Mouse (Mus musculus): ENCODE measurements at regions not wholly inside any gene's neighbourhood (a gene's known extent, or its start where the extent isn't known, plus 50 kb on each side); places are given as distances from the start of the nearest gene placed in this dataset.
"Not testable (repeated sequence)": the region's sequence is repeated elsewhere in the genome, so short reads cannot be mapped to it uniquely, and the experiment has no call there.

DNA sequence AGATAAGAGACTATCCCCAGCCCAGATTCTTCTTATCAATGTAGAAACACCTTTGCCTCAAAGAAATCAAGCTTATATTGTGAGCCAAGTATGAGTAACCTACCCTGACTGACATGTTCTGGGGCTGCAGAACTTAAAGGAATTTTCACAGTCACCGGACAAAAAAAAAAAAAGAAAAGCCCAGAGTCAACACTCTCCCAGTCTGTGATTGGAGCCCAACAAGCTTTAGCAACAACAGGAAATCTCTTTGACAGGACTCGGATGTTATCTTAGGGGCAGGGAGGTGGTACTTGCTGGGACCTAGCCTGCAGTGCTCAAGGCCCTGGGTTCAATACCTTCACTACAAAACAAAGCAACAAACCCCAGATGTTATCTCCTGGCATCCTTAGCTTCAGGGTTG, 114.2 kb downstream of the Nectin1 start:
- no peak for ATAC-seq (ENCODE audit: low FRiP score, low read depth)
- Histone ChIP-seq H3K27me3 (0 out of 2 replicates have a peak, but pooled peaks cover 3% of the 10 kb centered on the region), H3K36me3 (no peaks in the 10 kb centered on the region), H3K27ac (replicated peaks) (no peak overlapping the region), H3K4me3 (no peak overlapping the region), H3K9me3 (no peaks in the 10 kb centered on the region), H3K9ac (no peak overlapping the region), H3K4me2 (no peak overlapping the region), H3K4me1 (replicated peaks) (no peaks in the 10 kb centered on the region)
- 69% methylated on average over 2 of the region's 2 CpGs for WGBS

DNA sequence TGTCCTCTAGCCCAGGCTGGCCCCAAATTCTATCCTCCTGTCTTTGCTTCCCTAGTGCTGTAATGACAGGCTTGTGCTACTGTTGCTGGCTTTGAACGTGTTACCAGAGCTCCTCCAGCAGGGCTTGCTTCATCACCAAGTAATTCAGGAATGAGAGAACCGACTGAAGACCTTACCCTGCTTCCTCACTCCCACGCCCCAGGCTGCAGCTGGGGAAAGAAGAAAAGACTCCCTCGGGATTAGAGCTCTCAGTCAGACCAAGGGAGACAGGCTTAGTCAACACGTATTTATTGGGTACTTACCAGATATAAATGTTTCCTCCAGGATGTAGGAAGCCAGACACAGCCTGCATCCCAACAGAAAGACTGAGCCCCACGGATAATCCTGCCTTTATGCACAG, 115.0 kb downstream of the Nectin1 start:
- H3K4me3 ChIP-seq = no peak overlapping the region
- no peak overlapping the region for H3K27ac ChIP-seq (replicated peaks)
- WGBS = 48% methylated on average over 6 of the region's 6 CpGs
- H3K9ac ChIP-seq = no peak overlapping the region
- ATAC-seq (ENCODE audit: low FRiP score, low read depth) = no peak
- H3K4me1 ChIP-seq (replicated peaks) = peaks cover 4% of the 10 kb centered on the region
- H3K36me3 ChIP-seq = no peaks in the 10 kb centered on the region
- H3K9me3 ChIP-seq = no peaks in the 10 kb centered on the region
- H3K4me2 ChIP-seq = no peak overlapping the region
- H3K27me3 ChIP-seq = 0 out of 2 replicates have a peak, but pooled peaks cover 3% of the 10 kb centered on the region

DNA sequence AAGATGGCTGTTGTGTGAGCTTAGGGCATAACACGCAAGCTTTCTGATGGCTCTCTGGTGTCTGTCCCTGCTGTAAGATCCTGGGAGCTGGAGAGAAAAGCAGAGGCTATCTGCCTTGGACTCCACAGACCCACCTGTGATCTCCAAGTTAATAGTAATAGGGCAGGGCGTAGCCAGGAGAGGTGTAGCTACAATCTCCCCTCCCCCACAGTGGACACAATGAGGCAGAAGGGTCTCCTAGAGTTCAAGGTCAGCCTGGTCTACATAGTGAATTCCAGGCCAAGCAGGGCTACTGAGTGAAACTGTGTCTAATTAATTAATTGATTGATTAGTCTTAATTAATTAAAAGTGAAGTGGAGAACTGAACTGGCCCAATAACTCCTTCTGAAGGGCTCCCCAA, 116.5 kb downstream of the Nectin1 start:
- Histone ChIP-seq H3K27me3 (0 out of 2 replicates have a peak, but pooled peaks cover 3% of the 10 kb centered on the region), H3K4me1 (replicated peaks) (peaks cover 10% of the 10 kb centered on the region), H3K9ac (no peak overlapping the region), H3K27ac (replicated peaks) (no peak overlapping the region), H3K4me3 (no peak overlapping the region), H3K9me3 (no peaks in the 10 kb centered on the region), H3K4me2 (no peak overlapping the region), H3K36me3 (no peaks in the 10 kb centered on the region)
- 96% methylated on average over 2 of the region's 2 CpGs for WGBS
- no peak for ATAC-seq (ENCODE audit: low FRiP score, low read depth)

DNA sequence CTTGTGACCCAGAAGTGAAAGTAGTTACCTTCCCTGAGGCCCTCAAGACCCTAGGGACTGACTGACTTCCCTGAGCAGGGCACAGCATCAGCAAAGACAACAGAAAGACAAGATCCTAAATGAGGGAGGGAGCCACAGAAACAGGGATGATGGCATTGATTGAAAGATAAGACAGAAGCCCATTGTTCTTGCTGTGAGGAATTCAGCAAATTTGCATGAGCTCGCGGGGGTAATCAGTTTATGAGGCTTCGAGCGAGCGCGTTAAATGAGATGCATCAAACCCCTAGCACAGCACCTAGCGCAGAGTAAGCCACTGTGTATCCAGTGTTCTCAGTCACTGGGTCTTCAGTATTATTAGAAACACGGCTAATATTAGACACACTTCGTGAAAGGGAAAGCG, 117.6 kb downstream of the Nectin1 start:
- WGBS = 29% methylated on average over 10 of the region's 10 CpGs
- Histone ChIP-seq H3K9ac (no peak overlapping the region), H3K4me3 (no peak overlapping the region), H3K27me3 (0 out of 2 replicates have a peak, but pooled peaks cover 3% of the 10 kb centered on the region), H3K9me3 (no peaks in the 10 kb centered on the region), H3K36me3 (no peaks in the 10 kb centered on the region), H3K27ac (replicated peaks) (no peak overlapping the region), H3K4me2 (no peak overlapping the region), H3K4me1 (replicated peaks) (peaks cover 10% of the 10 kb centered on the region)
- ATAC-seq (ENCODE audit: low FRiP score, low read depth) = no peak

DNA sequence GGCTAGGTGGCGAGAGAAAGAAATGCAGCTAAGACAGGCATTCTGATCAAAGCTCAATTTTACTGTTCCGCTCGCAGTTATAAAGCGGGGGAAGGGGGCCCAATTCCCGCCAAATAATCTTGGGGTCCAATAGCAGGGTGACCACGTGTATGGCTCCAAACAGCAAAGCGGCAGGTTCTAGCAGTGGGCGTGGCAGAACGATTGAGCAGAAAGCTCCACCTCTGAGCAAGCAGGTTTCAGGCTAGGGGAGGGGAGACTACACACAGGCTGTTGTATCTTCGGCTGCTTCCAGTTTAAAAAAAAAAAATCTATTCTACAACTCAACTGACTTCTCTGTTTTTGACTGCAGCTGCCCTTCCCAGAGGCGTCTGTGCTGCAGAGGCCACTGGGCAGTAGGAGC, 118.2 kb downstream of the Nectin1 start:
- WGBS = 24% methylated on average over 11 of the region's 11 CpGs
- not testable (repeated sequence) for H3K27ac ChIP-seq (replicated peaks); H3K4me2 ChIP-seq

DNA sequence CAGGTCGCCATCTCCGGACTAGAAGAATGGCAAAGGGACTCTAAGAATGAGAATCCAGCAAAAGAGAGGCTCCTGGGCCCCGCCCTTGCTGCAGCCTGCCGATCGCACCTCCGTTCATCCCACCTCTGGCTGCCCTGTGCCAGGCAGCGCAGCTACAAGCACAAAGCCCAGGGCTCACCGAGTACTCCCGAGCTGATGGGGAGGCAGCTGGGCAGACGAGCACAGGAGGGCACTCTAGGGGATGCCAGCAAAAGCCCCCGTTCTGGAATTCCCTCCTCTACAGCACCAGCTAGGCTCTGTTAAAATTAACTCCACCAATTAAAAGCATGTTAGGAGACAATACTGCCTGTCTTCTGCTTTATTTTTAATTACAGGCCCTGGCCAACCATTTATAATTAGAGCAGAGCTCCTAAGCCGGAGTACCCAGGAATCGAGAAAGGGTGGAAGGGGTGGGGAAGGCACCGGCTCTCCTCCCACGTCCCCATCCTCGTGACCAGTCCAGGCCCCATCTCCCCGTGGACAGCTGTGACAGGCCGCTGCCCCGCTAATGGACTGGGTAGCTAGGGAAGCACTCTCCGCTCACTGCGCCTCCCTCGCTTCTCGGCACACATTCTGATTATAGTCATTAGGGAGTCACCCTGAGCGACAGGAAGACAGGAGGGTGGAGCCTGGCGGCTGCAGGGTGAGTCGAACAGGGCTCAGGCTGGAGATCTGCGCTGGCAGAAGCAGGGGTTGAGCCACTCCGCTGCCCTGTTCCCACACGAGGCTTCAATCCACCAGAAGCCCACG, 120.0 kb downstream of the Nectin1 start:
- no peaks in the 10 kb centered on the region for H3K9me3 ChIP-seq
- H3K9ac ChIP-seq = no peak overlapping the region
- ATAC-seq (ENCODE audit: low FRiP score, low read depth) = peak; percentile 61
- H3K4me1 ChIP-seq (replicated peaks) = peaks cover 10% of the 10 kb centered on the region
- H3K27ac ChIP-seq (replicated peaks) = 0 out of 2 replicates have a peak overlapping the region, but pooled peaks have one; percentile 23
- 1% methylated on average over 30 of the region's 30 CpGs for WGBS
- H3K4me3 ChIP-seq = peak overlapping the region; percentile 12
- peak overlapping the region; percentile 50 for H3K4me2 ChIP-seq
- H3K27me3 ChIP-seq = 0 out of 2 replicates have a peak, but pooled peaks cover 3% of the 10 kb centered on the region
- no peaks in the 10 kb centered on the region for H3K36me3 ChIP-seq

More for the DNA sequence above, 118.2 kb downstream of the Nectin1 start:
- not testable (repeated sequence) for ATAC-seq (ENCODE audit: low FRiP score, low read depth); H3K36me3 ChIP-seq; H3K9ac ChIP-seq; H3K27me3 ChIP-seq; H3K4me3 ChIP-seq; H3K9me3 ChIP-seq
- H3K4me1 ChIP-seq (replicated peaks) = peaks cover 10% of the 10 kb centered on the region

DNA sequence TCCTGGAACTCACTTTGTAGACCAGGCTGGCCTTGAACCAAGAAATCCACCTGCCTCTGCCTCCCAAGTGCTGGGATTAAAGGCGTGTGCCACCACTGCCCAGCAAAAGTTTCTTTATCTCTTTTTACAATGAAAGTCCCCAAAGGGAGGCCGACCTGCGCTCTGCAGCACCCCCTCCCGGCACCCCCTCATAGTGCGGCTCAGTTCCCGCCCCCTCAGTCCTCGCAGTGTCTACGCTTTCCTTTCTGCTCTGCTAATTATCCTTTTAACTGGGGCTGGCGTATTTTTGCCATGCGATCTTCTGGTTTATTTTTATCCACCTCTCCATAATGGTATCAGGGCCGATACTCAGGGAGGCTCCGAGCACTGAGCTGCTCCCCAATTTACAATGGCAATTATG, 123.0 kb downstream of the Nectin1 start:
- H3K36me3 ChIP-seq = no peaks in the 10 kb centered on the region

DNA sequence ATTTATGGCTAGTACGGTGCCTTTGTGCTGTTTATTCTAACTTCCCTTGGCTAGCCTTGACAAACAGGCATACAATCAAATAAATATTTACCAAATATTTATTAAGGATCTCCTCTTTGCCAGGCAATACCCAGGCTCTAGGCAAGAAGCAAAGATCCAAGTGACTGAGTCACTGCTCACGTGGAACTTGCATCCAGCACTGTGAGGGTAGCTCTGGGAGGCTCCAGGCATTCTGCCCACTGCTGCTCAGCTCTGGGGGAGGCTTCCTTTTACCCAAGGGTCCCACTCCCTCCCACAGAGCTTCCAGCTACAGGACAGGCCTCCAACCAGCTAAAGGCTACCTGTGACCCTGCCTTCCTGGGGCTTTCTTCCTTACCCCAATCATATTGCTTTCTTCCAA, 130.1 kb downstream of the Nectin1 start:
- H3K27me3 ChIP-seq = peaks cover 13% of the 10 kb centered on the region
- 0 out of 2 replicates have a peak, but pooled peaks cover under 1% of the 10 kb centered on the region for H3K4me1 ChIP-seq (replicated peaks)
- no peak overlapping the region for H3K9ac ChIP-seq
- no peaks in the 10 kb centered on the region for H3K9me3 ChIP-seq
- no peak overlapping the region for H3K27ac ChIP-seq (replicated peaks)
- no peak overlapping the region for H3K4me3 ChIP-seq
- ATAC-seq (ENCODE audit: low FRiP score, low read depth) = no peak
- no peak overlapping the region for H3K4me2 ChIP-seq
- H3K36me3 ChIP-seq = no peaks in the 10 kb centered on the region
- WGBS = 87% methylated on average over 2 of the region's 2 CpGs

More for the DNA sequence above, 123.0 kb downstream of the Nectin1 start:
- WGBS = 75% methylated on average over 12 of the region's 12 CpGs
- Histone ChIP-seq H3K4me2 (no peak overlapping the region), H3K9me3 (no peaks in the 10 kb centered on the region), H3K27ac (replicated peaks) (no peak overlapping the region), H3K4me3 (no peak overlapping the region), H3K9ac (no peak overlapping the region), H3K27me3 (no peaks in the 10 kb centered on the region), H3K4me1 (replicated peaks) (peaks cover 10% of the 10 kb centered on the region)
- ATAC-seq (ENCODE audit: low FRiP score, low read depth) = no peak

DNA sequence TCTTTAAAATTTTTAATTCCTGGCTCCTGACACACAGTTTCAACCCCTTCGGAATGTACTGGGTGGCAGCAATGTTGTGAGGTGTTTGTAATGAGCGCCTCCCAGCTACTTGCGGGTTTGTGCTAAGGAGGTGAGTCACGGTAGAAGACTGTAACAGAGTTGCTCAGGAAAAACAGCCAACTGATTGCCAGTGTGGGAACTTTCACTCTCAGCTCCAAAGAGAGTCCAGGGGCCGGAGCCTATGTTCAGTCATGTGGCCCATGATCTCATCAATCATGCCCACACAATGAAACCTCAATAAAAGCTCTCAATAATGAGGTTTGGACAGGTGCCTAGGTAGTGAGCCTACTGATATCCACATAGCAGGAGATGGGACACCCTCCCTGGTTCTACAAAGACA, 130.5 kb downstream of the Nectin1 start:
- 70% methylated on average over 5 of the region's 5 CpGs for WGBS
- peaks cover 5% of the 10 kb centered on the region for H3K4me1 ChIP-seq (replicated peaks)
- no peaks in the 10 kb centered on the region for H3K9me3 ChIP-seq
- no peak overlapping the region for H3K4me3 ChIP-seq
- no peak overlapping the region for H3K9ac ChIP-seq
- ATAC-seq (ENCODE audit: low FRiP score, low read depth) = no peak
- H3K36me3 ChIP-seq = no peaks in the 10 kb centered on the region
- H3K4me2 ChIP-seq = no peak overlapping the region
- H3K27ac ChIP-seq (replicated peaks) = no peak overlapping the region
- peaks cover 16% of the 10 kb centered on the region for H3K27me3 ChIP-seq

DNA sequence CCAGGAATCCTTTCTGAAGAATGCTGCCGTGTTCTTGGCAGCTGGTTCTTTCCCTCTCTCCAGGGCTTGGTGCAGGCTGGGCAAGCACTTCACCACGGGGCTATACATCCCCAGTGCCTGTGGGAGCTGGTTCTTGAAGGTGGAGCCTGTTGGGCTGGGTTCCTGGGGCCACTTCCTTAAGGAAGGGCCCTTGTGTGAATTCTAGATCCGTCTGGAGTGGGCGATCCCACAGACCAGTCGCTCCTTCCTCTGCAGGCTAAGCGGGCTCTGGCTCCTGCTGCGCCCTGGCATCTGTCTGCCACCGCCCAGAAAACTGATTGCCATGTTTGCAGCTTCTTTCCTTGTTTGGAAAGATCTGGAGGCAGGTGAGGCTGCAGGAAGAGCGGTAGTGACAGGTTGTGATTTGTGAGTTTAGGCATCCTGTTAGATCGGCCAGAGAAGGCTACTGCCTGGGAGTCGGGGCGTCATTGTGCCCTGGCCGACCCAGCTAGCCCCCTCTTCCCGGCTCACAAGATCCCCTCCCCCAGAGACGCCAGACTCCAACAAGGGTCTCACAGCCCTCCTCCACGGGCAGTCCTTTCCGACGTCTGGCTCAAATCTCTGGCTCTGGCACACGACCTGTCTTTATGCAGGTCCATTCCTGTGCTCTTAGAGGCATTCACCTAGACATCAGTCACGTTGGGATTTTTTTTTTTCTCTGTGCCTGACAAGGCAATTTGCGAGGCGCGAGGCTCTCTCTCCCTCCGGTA, 135.6 kb downstream of the Nectin1 start:
- Histone ChIP-seq H3K9me3 (no peaks in the 10 kb centered on the region), H3K36me3 (no peaks in the 10 kb centered on the region), H3K4me1 (replicated peaks) (peaks cover 16% of the 10 kb centered on the region), H3K4me2 (peak overlapping the region; percentile 54), H3K27me3 (peaks cover 18% of the 10 kb centered on the region), H3K9ac (peak overlapping the region; percentile 28; the same call in 1 of the 2 replicates), H3K4me3 (peak overlapping the region; percentile 25), H3K27ac (replicated peaks) (no peak overlapping the region)
- 3% methylated on average over 24 of the region's 24 CpGs for WGBS
- peak; percentile 27; the same call in 1 of the 2 replicates for ATAC-seq (ENCODE audit: low FRiP score, low read depth)

DNA sequence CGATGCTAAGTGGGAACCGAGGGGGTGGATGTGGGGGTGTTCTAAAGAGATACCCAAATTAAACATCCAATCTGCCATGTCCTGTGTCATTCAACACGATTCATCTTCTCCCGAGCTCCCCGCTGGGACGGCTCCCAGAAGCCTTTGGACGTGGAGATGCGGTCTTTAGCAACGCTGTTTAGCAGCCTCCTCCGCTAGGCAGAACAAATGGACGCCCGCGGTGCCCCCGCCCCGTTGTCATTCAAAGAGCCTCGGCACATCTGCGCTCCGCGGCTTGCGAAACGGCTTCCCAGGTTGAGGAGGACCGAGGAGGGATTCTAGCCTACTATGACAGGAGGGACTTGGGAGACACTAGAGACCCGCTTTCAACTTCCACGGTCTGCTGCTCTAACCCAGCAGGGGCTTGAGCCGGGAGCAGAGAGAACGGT, 136.2 kb downstream of the Nectin1 start:
- Histone ChIP-seq H3K36me3 (no peaks in the 10 kb centered on the region), H3K9ac (peak overlapping the region; percentile 28; the same call in 1 of the 2 replicates), H3K4me3 (peak overlapping the region; percentile 25), H3K27me3 (peaks cover 18% of the 10 kb centered on the region), H3K4me2 (peak overlapping the region; percentile 54), H3K4me1 (replicated peaks) (peaks cover 16% of the 10 kb centered on the region), H3K27ac (replicated peaks) (no peak overlapping the region), H3K9me3 (no peaks in the 10 kb centered on the region)
- WGBS = under 1% methylated on average over 26 of the region's 26 CpGs
- ATAC-seq (ENCODE audit: low FRiP score, low read depth) = peak; percentile 55; the same call in 1 of the 2 replicates

DNA sequence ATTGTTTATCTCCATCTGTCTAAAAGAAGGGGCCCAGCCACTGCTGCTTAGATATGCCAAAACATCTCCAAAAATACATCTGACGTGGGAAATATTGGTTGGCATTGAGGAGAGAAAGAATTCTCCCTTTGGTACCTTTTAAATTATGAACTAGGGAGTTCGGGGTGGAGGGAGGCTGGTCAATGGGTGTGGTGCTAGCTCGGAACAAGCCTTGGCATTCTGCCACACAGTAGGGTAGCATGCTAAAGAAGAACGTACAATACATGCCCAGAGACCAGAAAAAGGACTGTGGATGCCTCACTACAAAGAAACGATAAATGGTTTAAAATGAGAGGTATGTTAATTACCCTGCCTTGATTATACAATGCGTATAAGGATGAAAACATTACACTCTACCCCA, 149.3 kb downstream of the Nectin1 start:
- WGBS = 38% methylated on average over 6 of the region's 6 CpGs
- no peak overlapping the region for H3K9ac ChIP-seq
- no peaks in the 10 kb centered on the region for H3K4me1 ChIP-seq (replicated peaks)
- no peaks in the 10 kb centered on the region for H3K36me3 ChIP-seq
- H3K9me3 ChIP-seq = no peaks in the 10 kb centered on the region
- ATAC-seq (ENCODE audit: low FRiP score, low read depth) = no peak
- no peak overlapping the region for H3K27ac ChIP-seq (replicated peaks)
- no peaks in the 10 kb centered on the region for H3K27me3 ChIP-seq
- H3K4me2 ChIP-seq = no peak overlapping the region
- H3K4me3 ChIP-seq = no peak overlapping the region
